Mouse (Mus musculus): ENCODE results near the gene Pramef8.

DNA sequence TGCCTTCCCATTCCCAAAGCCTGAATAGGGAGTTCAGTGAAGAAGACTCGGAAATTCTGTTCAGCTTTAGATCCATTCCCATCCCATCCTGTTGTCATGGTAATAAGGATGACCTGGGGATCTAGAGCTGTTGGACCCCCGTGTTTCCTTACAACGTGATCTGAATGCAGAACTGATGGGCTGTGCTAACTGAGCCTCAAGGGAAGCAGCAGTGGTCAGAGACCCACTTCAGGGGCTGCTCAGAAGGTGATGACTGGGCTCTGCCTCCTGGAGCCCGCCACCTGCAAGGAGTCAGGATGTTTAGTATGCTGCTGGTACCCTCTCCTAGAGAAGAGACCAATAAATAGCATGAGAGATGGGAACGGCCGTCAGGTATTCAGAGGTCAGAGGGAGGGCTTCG, 32.7 kb upstream of the Pramef8 start:
- TF ChIP-seq CTCF (IDR thresholded peaks at IDR 0.05; ENCODE audit: low read depth, low read length) (no peak), EP300 (IDR thresholded peaks at IDR 0.05; ENCODE audit: insufficient read depth, low read depth, low read length) (no peak)
